Mouse (Mus musculus): ENCODE results near the gene 1700102P08Rik.

DNA sequence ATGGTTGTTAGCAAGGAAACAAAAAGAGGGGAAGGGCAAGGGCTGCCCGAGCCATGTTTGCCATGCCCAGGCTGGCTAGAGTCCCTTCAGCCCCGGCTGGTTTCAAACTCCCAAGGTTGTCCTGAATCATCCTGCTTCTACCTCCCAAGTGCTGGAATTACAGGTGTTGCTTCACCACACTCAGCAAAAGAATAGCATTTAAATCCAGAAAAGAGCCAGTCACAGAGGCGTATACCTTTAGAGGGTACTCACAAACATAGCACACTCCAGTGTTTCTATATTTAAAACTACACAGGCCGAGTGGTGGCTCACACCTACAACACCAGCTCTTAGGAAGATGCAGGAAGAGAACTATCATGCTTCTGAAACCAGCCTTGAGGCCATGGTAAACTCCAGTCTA is 16.9 kb downstream of the 1700102P08Rik start:
- TF ChIP-seq CTCF (IDR thresholded peaks at IDR 0.05; ENCODE audit: insufficient read depth, low read length) (no peak), POLR2A (IDR thresholded peaks at IDR 0.05; ENCODE audit: borderline replicate concordance, extremely low read depth, low read depth, low read length) (no peak)

All from lung, adult 2 months (tissue).